Mouse (Mus musculus) limb, embryonic 13.5 days (tissue): ENCODE measurements around the gene Ascc2. TPM values are rescaled to one million over a fixed set of nuclear protein-coding genes. Genes with fewer than 3 reads are reported as not detected.
"Not testable (repeated sequence)": the region's sequence is repeated elsewhere in the genome, so short reads cannot be mapped to it uniquely, and the experiment has no call there.

Experiments
- ATAC-seq: fragments of 200-750 bp; cut with Nextera tagmentation; 2 replicates; pipeline ENCODE4 v1.8.0; 2017; ENCODE audit warnings: low read depth, moderate number of reproducible peaks, moderate TSS enrichment; ENCODE audit not compliant: low FRiP score
- H3K27ac ChIP-seq: fragments of 300-500 bp; sonication (generic); 2 replicates; pipeline ENCODE4 v1.5.1; 2015; ENCODE audit warnings: inconsistent platforms, mild to moderate bottlenecking, moderate library complexity
- H3K27me3 ChIP-seq: fragments of 300-500 bp; sonication (generic); 2 replicates; pipeline ENCODE4 v1.6.1; 2015; ENCODE audit warnings: mild to moderate bottlenecking, inconsistent platforms
- H3K36me3 ChIP-seq: fragments of 300-500 bp; sonication (generic); 2 replicates; pipeline ENCODE4 v1.6.1; 2015; ENCODE audit warnings: inconsistent platforms, mild to moderate bottlenecking, moderate library complexity
- H3K4me1 ChIP-seq: fragments of 300-500 bp; sonication (generic); 2 replicates; pipeline ENCODE4 v1.6.1; 2015; ENCODE audit warnings: inconsistent platforms
- H3K4me2 ChIP-seq: fragments of 300-500 bp; sonication (generic); replicated peaks from 2 replicates; pipeline ENCODE4 v1.6.1; 2015; ENCODE audit warnings: inconsistent platforms, mild to moderate bottlenecking, moderate library complexity
- H3K4me3 ChIP-seq: fragments of 300-500 bp; sonication (generic); 2 replicates; pipeline ENCODE4 v1.5.1; 2015; ENCODE audit warnings: moderate library complexity, mild to moderate bottlenecking, inconsistent platforms
- H3K9ac ChIP-seq: fragments of 300-500 bp; sonication (generic); 2 replicates; pipeline ENCODE4 v1.6.1; 2015; ENCODE audit warnings: mild to moderate bottlenecking, inconsistent platforms
- H3K9me3 ChIP-seq: fragments of 300-500 bp; sonication (generic); 2 replicates; pipeline ENCODE4 v1.6.1; 2016; ENCODE audit warnings: inconsistent platforms
- WGBS: fragments of 180-500 bp; shearing (Covaris S2); methylation state at CpG from one replicate; pipeline ENCODE4 v1.1.7; 2015; 5-methylcytosine and 5-hydroxymethylcytosine counted together
- polyA plus RNA-seq: library from polyadenylated mRNA; unstranded; fragments of >200 nt; fragmentation: Nextera tagmentation; extraction: Ambion mirVana; gene quantifications from 2 replicates; pipeline ENCODE4 v1.2.1, GENCODE M21; 2015

Ascc2 gene
- polyA plus RNA-seq, 1 experiment from 2014 or later, result 33.5 TPM

- peaks cover 10% of the 10 kb centered on the region for H3K4me1 ChIP-seq
- H3K36me3 ChIP-seq, result peaks cover 2% of the 10 kb centered on the region; the same call in 1 of the 2 replicates
- H3K27ac ChIP-seq, result peak overlapping the region; percentile 63
- no peak for ATAC-seq
- peak overlapping the region; percentile 75 for H3K4me2 ChIP-seq
- H3K9me3 ChIP-seq, result no peaks in the 10 kb centered on the region
- 46% methylated on average over 5 of the region's 5 CpGs for WGBS
- H3K4me3 ChIP-seq, result peak overlapping the region; percentile 69
- H3K27me3 ChIP-seq, result no peaks in the 10 kb centered on the region
- H3K9ac ChIP-seq, result no peak overlapping the region
These were observed 685 bp upstream of the Ascc2 start for GRCm38 (mm10) chr11:4636782-4637342.

DNA sequence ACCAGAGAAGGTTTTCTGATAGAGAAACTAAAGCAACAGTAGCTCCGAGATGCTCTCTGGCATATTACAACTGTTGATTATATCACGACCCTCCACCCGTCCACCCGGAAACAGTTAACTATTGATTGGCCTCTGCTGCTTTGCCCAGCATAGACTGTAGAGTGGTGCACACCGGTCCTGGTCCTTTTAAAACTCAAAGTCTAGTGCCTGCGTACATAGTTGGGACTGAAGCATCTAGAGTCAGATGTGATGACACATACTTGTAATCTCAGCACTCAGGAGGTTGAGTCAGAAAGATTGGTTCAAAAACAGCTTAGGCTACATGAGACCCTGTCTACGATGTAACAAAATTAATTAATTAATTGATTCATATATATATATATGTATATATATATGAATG is 714 bp downstream of the Ascc2 start:
- no peak for ATAC-seq
- peak overlapping the region; percentile 69 for H3K4me3 ChIP-seq
- no peaks in the 10 kb centered on the region for H3K27me3 ChIP-seq
- peak overlapping the region; percentile 72 for H3K9ac ChIP-seq
- H3K4me1 ChIP-seq, result peaks cover 10% of the 10 kb centered on the region
- H3K27ac ChIP-seq, result no peak overlapping the region
- WGBS, result 21% methylated on average over 7 of the region's 7 CpGs
- peak overlapping the region; percentile 75 for H3K4me2 ChIP-seq
- H3K36me3 ChIP-seq, result peaks cover 10% of the 10 kb centered on the region; the same call in 1 of the 2 replicates
- no peaks in the 10 kb centered on the region for H3K9me3 ChIP-seq

DNA sequence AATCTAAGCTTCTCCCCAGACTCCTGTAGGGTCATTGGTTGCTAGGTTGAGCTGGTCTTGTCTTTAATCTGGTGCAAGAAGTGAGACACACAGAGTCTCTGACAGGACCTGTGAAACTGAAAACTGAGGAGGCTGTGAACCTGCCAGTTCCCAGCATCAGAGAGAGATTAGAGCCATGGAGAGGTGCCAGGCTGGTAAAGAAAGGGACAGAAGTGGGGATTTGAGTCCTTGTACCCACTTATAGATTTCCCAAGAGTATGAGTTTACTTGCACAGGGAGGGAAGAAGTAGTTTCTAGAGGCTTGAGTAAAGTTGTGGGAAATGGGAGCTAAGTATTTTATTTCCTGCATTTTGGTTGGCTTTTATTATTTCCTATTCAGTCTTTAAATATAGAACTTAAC is 3.6 kb downstream of the Ascc2 start:
- H3K4me1 ChIP-seq, result peaks cover 10% of the 10 kb centered on the region

GRCm38 (mm10) chr11:4643722-4644121 is 6.2 kb downstream of the Ascc2 start:
- H3K27ac ChIP-seq, result no peak overlapping the region
- ATAC-seq, result no peak
- H3K9me3 ChIP-seq, result no peaks in the 10 kb centered on the region
- H3K4me3 ChIP-seq, result no peak overlapping the region
- 73% methylated on average over 5 of the region's 5 CpGs for WGBS
- no peak overlapping the region for H3K4me2 ChIP-seq
- no peaks in the 10 kb centered on the region for H3K27me3 ChIP-seq
- peaks cover 4% of the 10 kb centered on the region for H3K4me1 ChIP-seq
- peaks cover 36% of the 10 kb centered on the region for H3K36me3 ChIP-seq
- no peak overlapping the region for H3K9ac ChIP-seq

More for the DNA sequence above, 3.6 kb downstream of the Ascc2 start:
- Histone ChIP-seq H3K4me3 (no peak overlapping the region), H3K27ac (no peak overlapping the region), H3K27me3 (no peaks in the 10 kb centered on the region), H3K9me3 (no peaks in the 10 kb centered on the region), H3K4me2 (no peak overlapping the region), H3K36me3 (peaks cover 13% of the 10 kb centered on the region; the same call in 1 of the 2 replicates), H3K9ac (no peak overlapping the region)
- no peak for ATAC-seq

- H3K4me3 ChIP-seq, H3K4me2 ChIP-seq, H3K4me1 ChIP-seq, H3K27me3 ChIP-seq, H3K9ac ChIP-seq, ATAC-seq, H3K27ac ChIP-seq, H3K9me3 ChIP-seq: not testable (repeated sequence)
- H3K36me3 ChIP-seq, result peaks cover 51% of the 10 kb centered on the region
- WGBS, result 87% methylated on average over 6 of the region's 6 CpGs
These were observed 7.6 kb downstream of the Ascc2 start for GRCm38 (mm10) chr11:4645180-4645579.

- H3K27me3 ChIP-seq, result no peaks in the 10 kb centered on the region
- H3K36me3 ChIP-seq, result peaks cover 58% of the 10 kb centered on the region
- H3K9ac ChIP-seq, result no peak overlapping the region
- no peak for ATAC-seq
- H3K9me3 ChIP-seq, result no peaks in the 10 kb centered on the region
- H3K4me2 ChIP-seq, result no peak overlapping the region
- no peak overlapping the region for H3K4me3 ChIP-seq
- H3K4me1 ChIP-seq, result no peaks in the 10 kb centered on the region
- 79% methylated on average over 9 of the region's 9 CpGs for WGBS
- no peak overlapping the region for H3K27ac ChIP-seq
These were observed 8.9 kb downstream of the Ascc2 start for GRCm38 (mm10) chr11:4646409-4646808.

DNA sequence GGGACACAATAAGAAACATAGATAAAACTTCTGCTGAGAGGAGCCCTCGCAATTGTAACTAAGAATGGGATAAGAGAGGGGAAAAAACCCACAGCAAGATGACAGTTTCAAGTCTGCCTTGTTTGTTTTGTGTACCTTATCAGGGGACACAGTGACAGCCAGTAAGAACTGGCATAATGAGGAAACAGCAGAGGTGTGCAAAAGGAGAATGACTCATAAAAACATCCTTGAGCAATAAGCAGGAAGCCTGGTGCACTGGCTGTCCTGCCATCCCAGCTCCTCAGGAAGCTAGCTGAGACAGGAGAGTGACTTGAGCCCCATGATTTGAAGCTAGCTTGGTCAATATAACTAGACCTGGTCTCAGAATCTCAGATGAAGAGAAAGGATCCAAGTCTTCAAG is 22.3 kb downstream of the Ascc2 start:
- ATAC-seq, result no peak
- Histone ChIP-seq H3K4me1 (no peaks in the 10 kb centered on the region), H3K9me3 (no peaks in the 10 kb centered on the region), H3K36me3 (peaks cover 77% of the 10 kb centered on the region), H3K27me3 (no peaks in the 10 kb centered on the region), H3K4me3 (no peak overlapping the region), H3K9ac (no peak overlapping the region), H3K4me2 (no peak overlapping the region), H3K27ac (no peak overlapping the region)
- 95% methylated on average over 1 of the region's 1 CpGs for WGBS

DNA sequence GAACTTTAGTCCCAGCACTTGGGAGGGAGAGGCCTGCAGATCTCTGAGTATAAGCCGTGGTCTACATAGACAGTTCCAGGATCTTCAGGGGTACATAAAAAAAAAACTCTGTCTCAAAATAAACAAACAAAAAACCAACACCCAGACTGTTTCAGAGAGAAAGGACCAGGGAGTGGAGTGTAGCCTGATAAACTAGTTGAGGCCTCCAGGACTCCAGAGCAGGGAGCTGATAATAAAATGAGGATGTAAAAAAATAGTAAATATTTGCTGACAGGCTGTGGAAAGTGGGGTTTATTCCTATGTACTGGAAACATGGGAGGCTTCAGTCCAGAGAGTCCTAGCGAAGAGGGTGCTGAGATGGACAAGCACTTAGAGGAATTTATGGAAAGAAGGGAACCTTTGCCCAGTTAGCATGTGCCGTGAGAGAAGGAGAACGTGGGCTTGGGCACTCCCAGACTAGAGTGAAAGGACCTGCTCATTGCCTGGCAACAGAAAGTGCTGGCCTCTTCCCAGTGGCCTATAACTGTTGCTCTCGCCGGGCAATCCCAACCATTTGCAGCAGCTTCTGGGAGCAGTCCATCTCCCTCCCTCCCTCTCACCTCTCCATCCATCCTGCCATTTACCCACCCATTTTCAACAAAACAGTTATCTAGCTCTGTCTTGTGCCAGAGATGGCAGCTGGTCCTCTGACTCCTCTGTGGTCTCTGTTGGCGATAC is 22.9 kb downstream of the Ascc2 start:
- Histone ChIP-seq H3K36me3 (peaks cover 70% of the 10 kb centered on the region), H3K9ac (no peak overlapping the region), H3K4me2 (no peak overlapping the region), H3K4me1 (no peaks in the 10 kb centered on the region), H3K27me3 (no peaks in the 10 kb centered on the region), H3K4me3 (no peak overlapping the region), H3K9me3 (no peaks in the 10 kb centered on the region), H3K27ac (no peak overlapping the region)
- ATAC-seq, result no peak
- WGBS, result 87% methylated on average over 7 of the region's 7 CpGs

GRCm38 (mm10) chr11:4661324-4661723 is 23.8 kb downstream of the Ascc2 start:
- H3K36me3 ChIP-seq, result peaks cover 62% of the 10 kb centered on the region
- no peaks in the 10 kb centered on the region for H3K27me3 ChIP-seq
- H3K27ac ChIP-seq, result no peak overlapping the region
- no peaks in the 10 kb centered on the region for H3K9me3 ChIP-seq
- no peak for ATAC-seq
- no peaks in the 10 kb centered on the region for H3K4me1 ChIP-seq
- H3K9ac ChIP-seq, result no peak overlapping the region
- H3K4me2 ChIP-seq, result no peak overlapping the region
- WGBS, result 83% methylated on average over 4 of the region's 4 CpGs
- H3K4me3 ChIP-seq, result no peak overlapping the region

DNA sequence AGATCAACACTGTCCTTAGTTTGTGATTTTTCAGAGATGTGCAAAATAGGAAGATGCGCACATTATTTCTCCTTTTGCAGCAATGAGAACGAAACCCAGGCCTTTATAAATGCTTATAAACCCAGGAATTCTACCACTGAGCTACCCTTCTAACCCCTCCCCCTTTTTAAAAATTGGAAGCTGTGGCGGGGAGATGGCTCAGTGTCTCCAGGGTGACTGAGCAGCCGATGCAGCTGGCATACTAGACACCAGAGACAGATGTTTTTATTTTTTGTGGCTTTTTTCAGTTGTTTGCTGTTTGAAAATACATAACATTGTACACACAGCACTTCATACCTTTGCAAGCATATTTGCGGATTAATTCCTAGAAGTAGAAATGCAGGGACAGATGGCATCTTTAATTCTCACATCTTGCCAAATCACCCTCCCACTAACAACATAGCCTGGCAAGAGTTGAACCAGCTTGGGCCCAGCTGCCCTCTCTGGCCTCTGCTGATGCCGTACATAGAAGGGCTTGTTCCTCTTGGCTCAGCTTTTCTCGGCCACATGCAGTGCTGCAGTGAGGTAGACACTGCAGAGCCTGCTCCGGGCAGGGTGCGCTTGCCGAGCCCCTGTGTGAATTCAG is 24.4 kb downstream of the Ascc2 start:
- no peak for ATAC-seq
- H3K4me3 ChIP-seq, result no peak overlapping the region
- no peaks in the 10 kb centered on the region for H3K4me1 ChIP-seq
- no peak overlapping the region for H3K27ac ChIP-seq
- no peaks in the 10 kb centered on the region for H3K9me3 ChIP-seq
- no peak overlapping the region for H3K9ac ChIP-seq
- 86% methylated on average over 10 of the region's 10 CpGs for WGBS
- no peaks in the 10 kb centered on the region for H3K27me3 ChIP-seq
- no peak overlapping the region for H3K4me2 ChIP-seq
- peaks cover 60% of the 10 kb centered on the region for H3K36me3 ChIP-seq

DNA sequence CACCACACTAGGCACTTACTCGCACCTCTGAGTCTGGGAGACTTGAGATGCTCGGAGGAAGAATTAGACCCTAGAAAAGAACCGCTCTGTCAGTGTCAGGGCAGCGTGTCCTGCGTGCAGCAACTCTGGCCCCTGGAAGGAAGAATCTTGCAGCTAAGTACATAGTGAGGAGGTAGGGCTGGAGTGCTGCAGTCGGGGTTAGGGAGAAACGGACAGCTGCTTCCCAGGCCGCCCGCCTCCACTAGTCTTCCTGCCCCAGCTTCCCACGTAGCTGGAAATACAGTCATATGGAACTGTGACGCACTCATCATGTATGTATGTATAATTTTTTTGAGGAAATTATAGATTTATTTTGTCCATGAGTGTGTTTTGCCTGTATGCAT is 24.9 kb downstream of the Ascc2 start:
- Histone ChIP-seq H3K9me3 (no peaks in the 10 kb centered on the region), H3K4me3 (no peak overlapping the region), H3K9ac (no peak overlapping the region), H3K36me3 (peaks cover 55% of the 10 kb centered on the region), H3K27me3 (no peaks in the 10 kb centered on the region), H3K27ac (no peak overlapping the region), H3K4me1 (no peaks in the 10 kb centered on the region), H3K4me2 (no peak overlapping the region)
- 94% methylated on average over 11 of the region's 11 CpGs for WGBS
- ATAC-seq, result no peak

DNA sequence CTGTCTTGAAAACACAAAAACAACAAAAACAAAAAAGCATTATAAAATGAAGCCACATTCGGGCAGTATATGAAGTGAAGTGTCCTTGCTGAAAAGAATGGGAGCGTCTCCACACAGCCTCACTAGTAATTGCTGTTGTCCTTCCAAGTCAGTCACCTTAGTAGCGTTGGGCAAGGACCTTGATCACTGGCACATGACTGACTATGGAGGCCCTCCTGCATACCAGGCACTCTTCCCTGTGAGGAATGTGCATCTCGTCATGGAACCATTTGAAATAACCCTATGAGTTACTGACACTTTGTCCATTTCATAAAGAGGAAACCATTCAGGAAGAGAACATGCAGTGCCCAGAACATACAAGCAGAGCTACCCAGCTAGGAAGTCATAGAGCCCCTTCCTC is 34.2 kb downstream of the Ascc2 start:
- H3K27ac ChIP-seq, result no peak overlapping the region
- ATAC-seq, result no peak
- no peak overlapping the region for H3K9ac ChIP-seq
- H3K9me3 ChIP-seq, result no peaks in the 10 kb centered on the region; the same call in 1 of the 2 replicates
- peaks cover 67% of the 10 kb centered on the region for H3K36me3 ChIP-seq
- no peak overlapping the region for H3K4me3 ChIP-seq
- no peaks in the 10 kb centered on the region for H3K4me1 ChIP-seq
- H3K4me2 ChIP-seq, result no peak overlapping the region
- H3K27me3 ChIP-seq, result no peaks in the 10 kb centered on the region
- WGBS, result 89% methylated on average over 4 of the region's 4 CpGs
